Mouse (Mus musculus): ENCODE data around the gene Cdc42.

DNA sequence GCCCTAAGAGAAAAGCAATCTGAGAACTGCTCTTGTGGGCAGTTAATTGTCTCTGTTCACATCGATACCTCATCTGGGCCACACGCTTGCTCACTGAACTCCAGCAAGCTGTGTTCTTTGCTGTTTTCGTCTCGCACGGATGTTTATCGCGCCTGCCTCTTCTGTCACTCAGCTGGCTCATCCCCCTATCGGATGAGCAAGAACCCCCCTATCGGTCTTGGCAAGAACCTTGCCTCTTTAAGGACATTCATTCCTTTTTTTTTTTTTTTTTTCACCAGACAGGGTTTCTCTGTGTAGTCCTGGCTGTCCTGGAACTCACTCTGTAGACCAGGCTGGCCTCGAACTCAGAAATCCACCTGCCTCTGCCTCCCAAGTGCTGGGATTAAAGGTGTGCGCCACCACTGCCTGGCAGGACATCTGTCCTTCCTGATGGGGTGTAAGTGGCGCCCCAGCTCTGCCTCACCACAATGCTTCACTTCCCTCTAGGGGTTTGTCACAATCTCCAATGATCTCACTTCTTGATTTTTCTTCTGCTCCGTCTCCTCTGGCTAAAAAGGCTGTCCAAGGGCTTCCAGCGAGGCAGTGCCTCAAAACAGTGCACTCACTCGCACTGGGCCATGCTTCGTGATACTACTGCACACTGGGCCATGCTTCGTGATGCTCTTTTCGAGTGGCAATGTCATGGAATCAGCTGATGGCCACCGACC lies 8.0 kb upstream of the Cdc42 start:
- TF ChIP-seq CTCF (IDR thresholded peaks at IDR 0.05; ENCODE audit: borderline replicate concordance, insufficient read depth, low read depth, low read length) (no peak), POLR2A (IDR thresholded peaks at IDR 0.05; ENCODE audit: borderline replicate concordance, insufficient read depth, low read length) (no peak)
